Mouse (Mus musculus) heart, adult 10 weeks (tissue): ENCODE results near the gene Kcnc4. TPM values are rescaled to one million over a fixed set of nuclear protein-coding genes. Genes with fewer than 3 reads are reported as not detected.

Experiments
- polyA plus RNA-seq: library from polyadenylated mRNA; stranded (reverse); fragments of 350-450 nt; fragmentation: Illumina TruSeq; extraction: RNeasy Lipid Tissue Mini Kit (QIAGEN cat#74804); gene quantifications from one replicate; pipeline ENCODE4 v1.2.3, GENCODE M21; 2014; ENCODE audit warnings: low read depth, low replicate concordance

Gene Kcnc4
- 0.34 TPM for polyA plus RNA-seq

GRCm38 (mm10) chr3:107459196-107459772 lies at the start of gene Kcnc4:
Kcnc4 (minus strand) TSS chr3:107459552.

Other genes starting within 250 kb of the Kcnc4 start
- gene Cym, start 237.8 kb downstream of the Kcnc4 start, polyA plus RNA-seq, result not detected
- not detected for gene A630076J17Rik, start 228.9 kb downstream of the Kcnc4 start, polyA plus RNA-seq
- not detected for gene Prok1, start 219.8 kb downstream of the Kcnc4 start, polyA plus RNA-seq
- 110 TPM for gene Lamtor5, start 180.7 kb downstream of the Kcnc4 start, polyA plus RNA-seq
- gene Slc16a4, start 168.3 kb downstream of the Kcnc4 start, polyA plus RNA-seq, result not detected
- gene Rbm15, start 125.9 kb downstream of the Kcnc4 start, polyA plus RNA-seq, result 8.9 TPM
- gene Slc6a17, start 58.5 kb upstream of the Kcnc4 start, polyA plus RNA-seq, result 3.1 TPM
- gene Ubl4b, start 95.5 kb upstream of the Kcnc4 start, polyA plus RNA-seq, result not detected
- gene Alx3, start 135.5 kb upstream of the Kcnc4 start, polyA plus RNA-seq, result not detected
- not detected for gene Gm10961, start 171.8 kb upstream of the Kcnc4 start, polyA plus RNA-seq
- gene Strip1, start 172.1 kb upstream of the Kcnc4 start, polyA plus RNA-seq, result 21.8 TPM
- gene Ahcyl1, start 237.0 kb upstream of the Kcnc4 start, polyA plus RNA-seq, result 79.7 TPM